Mouse (Mus musculus) small intestine, adult 2 months (tissue): Measurements from ENCODE around the gene Pold4. TPM values are rescaled to one million over a fixed set of nuclear protein-coding genes. Genes with fewer than 3 reads are reported as not detected.
A peak's percentile ranks its signal among the peaks of the same experiment; 100 is the strongest.

Source experiments
- H3K27ac ChIP-seq: fragments of 200-500 bp; 2 replicates; pipeline ENCODE4 v1.5.1; 2012; ENCODE audit warnings: low read depth, low read length, control low read depth, inconsistent platforms; ENCODE audit not compliant: insufficient read depth
- H3K27me3 ChIP-seq: fragments of 200-500 bp; 2 replicates; pipeline ENCODE4 v1.6.1; 2012; ENCODE audit warnings: mild to moderate bottlenecking, moderate library complexity, low read length, inconsistent platforms; ENCODE audit not compliant: control insufficient read depth, insufficient read depth
- H3K36me3 ChIP-seq: fragments of 200-500 bp; 2 replicates; pipeline ENCODE4 v1.6.1; 2012; ENCODE audit warnings: mild to moderate bottlenecking, low read length, control low read depth, inconsistent platforms; ENCODE audit not compliant: control insufficient read depth, insufficient read depth
- H3K4me1 ChIP-seq: fragments of 200-500 bp; 2 replicates; pipeline ENCODE4 v1.6.1; 2012; ENCODE audit warnings: low read length, inconsistent platforms, mixed read lengths; ENCODE audit not compliant: control insufficient read depth, insufficient read depth, insufficient read length
- H3K4me3 ChIP-seq: fragments of 200-500 bp; 2 replicates; pipeline ENCODE4 v1.5.1; 2012; ENCODE audit warnings: low read depth, mild to moderate bottlenecking, control low read depth, inconsistent platforms, low read length, moderate library complexity
- CTCF ChIP-seq: fragments of 200-500 bp; IDR thresholded peaks from 2 replicates; pipeline ENCODE4 v1.5.1; 2012; ENCODE audit warnings: low read depth, mild to moderate bottlenecking, control low read depth, inconsistent platforms, low read length, moderate library complexity, mixed read lengths; ENCODE audit not compliant: insufficient replicate concordance, insufficient read length; ENCODE audit errors: extremely low read depth
- POLR2A ChIP-seq: fragments of 200-500 bp; IDR thresholded peaks from 2 replicates; pipeline ENCODE4 v1.6.1; 2012; ENCODE audit warnings: low read depth, mild to moderate bottlenecking, control low read depth, inconsistent platforms, low read length, moderate library complexity
- WGBS: fragments of 180-500 bp; shearing (Covaris S2); methylation state at CpG from one replicate; pipeline ENCODE4 v1.1.7; 2018; 5-methylcytosine and 5-hydroxymethylcytosine counted together
- polyA plus RNA-seq: library from polyadenylated mRNA; depleted of rRNA; stranded (reverse); fragments of >200 nt; gene quantifications from 2 replicates; pipeline ENCODE4 v1.2.3, GENCODE M21; 2012

Gene Pold4
- polyA plus RNA-seq, 1 experiment: 118 TPM

DNA sequence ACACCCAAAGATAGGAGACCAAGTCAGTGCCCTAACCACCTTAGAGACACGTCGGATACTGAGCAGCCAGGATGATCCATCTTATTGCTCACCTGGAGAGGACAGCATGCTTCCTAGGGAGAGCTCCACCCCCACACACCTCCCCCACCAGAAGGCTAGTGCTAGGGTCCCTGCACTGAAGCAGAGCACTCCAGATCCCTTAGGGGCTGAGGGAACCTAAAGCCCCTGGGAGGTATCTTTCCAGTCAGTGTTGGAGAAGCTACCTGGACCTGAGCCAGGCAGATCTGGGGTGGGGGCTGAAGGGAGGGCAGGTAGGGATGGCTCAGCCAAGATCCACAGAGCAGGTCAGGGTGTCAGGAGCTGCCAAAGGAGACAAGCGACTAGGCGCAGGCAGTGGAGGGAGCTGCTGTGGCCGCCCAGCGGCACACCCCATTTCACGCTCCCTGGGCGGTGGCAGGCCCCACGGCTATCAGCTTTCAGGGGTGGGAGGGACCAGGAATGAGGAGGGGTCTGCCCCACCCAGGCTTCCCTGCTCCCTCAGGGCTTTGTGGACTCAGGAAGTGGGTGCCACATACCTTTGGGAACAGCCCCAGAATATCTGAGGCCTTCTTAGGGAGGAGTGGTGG, 2.1 kb upstream of the Pold4 start:
- H3K4me1 ChIP-seq: peaks cover 12% of the 10 kb centered on the region
- no peak overlapping the region for H3K4me3 ChIP-seq
- TF ChIP-seq POLR2A (no peak), CTCF (no peak)
- no peaks in the 10 kb centered on the region for H3K27me3 ChIP-seq
- H3K27ac ChIP-seq: no peak overlapping the region
- whole genome bisulfite sequencing: 56% methylated on average over 9 of the region's 9 CpGs
- H3K36me3 ChIP-seq: no peaks in the 10 kb centered on the region

DNA sequence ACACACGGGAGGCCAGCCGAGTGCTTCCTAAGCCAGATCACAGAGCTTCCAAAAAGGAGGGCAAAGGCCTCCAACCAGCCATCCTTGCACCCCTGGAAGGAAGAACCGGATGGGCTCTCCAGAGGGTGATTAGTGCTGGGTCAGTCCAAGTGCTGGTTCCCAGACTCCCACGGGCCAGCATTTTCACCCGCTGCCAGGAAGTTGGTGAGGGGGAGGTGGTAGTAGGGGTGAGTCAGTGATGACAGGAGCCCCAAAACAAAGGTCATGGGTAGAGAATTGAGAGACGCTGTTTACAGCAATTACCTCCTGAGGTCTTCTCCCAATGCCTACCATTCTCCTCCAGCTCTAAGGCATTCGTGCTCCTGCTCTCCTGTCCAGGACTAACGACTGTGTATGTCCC, 1.3 kb upstream of the Pold4 start:
- Histone ChIP-seq H3K36me3 (no peaks in the 10 kb centered on the region), H3K27me3 (no peaks in the 10 kb centered on the region), H3K4me3 (no peak overlapping the region), H3K27ac (peak overlapping the region; percentile 25; the same call in 1 of the 2 replicates), H3K4me1 (peaks cover 12% of the 10 kb centered on the region)
- 68% methylated on average over 8 of the region's 8 CpGs for WGBS
- TF ChIP-seq POLR2A (no peak), CTCF (no peak)

DNA sequence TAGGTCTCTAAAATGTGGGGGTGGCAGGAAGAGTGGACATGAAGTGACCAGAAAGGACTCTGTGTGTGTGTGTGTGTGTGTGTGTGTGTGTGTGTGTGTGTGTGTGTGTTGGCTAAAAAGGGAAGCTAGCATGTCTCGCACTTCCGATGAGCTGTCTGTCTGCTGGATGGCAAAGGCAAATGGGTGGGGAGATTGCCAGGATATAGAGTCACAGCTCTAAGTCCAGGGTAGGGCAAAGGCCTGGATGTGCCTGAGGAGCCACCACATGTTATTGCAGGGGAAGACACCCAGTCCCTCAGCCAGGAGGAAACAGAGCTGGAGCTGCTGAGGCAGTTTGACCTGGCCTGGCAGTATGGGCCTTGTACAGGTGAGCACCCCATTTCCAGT, 480 bp downstream of the Pold4 start:
- Histone ChIP-seq H3K27ac (peak overlapping the region; percentile 97), H3K4me1 (peaks cover 12% of the 10 kb centered on the region), H3K4me3 (peak overlapping the region; percentile 76), H3K36me3 (no peaks in the 10 kb centered on the region), H3K27me3 (no peaks in the 10 kb centered on the region)
- WGBS: 0% methylated on average over 2 of the region's 2 CpGs
- TF ChIP-seq POLR2A (no peak), CTCF (no peak)

DNA sequence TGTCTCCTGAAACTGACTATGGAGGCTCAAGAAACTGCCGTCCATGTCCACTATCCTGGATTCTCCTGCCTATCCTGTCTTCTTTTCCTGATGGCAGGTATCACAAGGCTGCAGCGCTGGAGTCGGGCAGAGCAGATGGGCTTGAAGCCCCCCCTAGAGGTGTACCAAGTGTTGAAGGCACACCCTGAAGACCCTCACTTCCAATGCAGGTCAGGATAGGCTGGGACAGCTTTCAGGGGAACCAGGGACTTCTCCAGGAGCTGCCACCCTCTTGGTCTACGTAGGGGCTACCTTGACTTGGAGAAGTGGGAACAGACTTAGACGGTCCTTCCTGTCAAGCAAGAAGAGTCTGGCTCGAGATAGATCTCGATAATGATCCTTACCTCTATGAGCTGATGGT, 952 bp downstream of the Pold4 start:
- no peaks in the 10 kb centered on the region for H3K27me3 ChIP-seq
- peak overlapping the region; percentile 76; the same call in 1 of the 2 replicates for H3K4me3 ChIP-seq
- H3K36me3 ChIP-seq: no peaks in the 10 kb centered on the region
- WGBS: 84% methylated on average over 7 of the region's 7 CpGs
- TF ChIP-seq POLR2A (no peak), CTCF (no peak)
- H3K27ac ChIP-seq: peak overlapping the region; percentile 97
- peaks cover 12% of the 10 kb centered on the region for H3K4me1 ChIP-seq

DNA sequence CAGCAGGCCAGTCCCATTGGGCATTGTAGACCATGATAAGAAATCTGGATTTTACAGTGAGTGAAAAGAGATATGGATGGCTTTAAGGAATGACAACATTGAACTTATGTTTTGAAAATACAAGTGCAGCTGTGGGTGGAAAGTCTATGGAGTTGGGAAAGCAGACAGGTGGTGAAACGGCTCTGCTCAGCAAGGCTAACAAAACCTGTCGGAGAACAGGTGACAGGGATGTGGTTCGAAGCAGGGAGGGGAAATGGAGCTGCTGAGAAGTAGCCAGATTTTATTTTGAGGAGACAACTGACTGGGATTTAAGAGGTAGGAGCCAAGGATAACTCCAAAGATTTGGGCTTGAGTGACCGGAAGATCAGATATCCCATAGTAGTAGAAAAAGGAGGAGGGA, 2.8 kb downstream of the Pold4 start:
- Histone ChIP-seq H3K4me1 (peaks cover 12% of the 10 kb centered on the region), H3K27me3 (no peaks in the 10 kb centered on the region)
- 54% methylated on average over 4 of the region's 4 CpGs for WGBS

DNA sequence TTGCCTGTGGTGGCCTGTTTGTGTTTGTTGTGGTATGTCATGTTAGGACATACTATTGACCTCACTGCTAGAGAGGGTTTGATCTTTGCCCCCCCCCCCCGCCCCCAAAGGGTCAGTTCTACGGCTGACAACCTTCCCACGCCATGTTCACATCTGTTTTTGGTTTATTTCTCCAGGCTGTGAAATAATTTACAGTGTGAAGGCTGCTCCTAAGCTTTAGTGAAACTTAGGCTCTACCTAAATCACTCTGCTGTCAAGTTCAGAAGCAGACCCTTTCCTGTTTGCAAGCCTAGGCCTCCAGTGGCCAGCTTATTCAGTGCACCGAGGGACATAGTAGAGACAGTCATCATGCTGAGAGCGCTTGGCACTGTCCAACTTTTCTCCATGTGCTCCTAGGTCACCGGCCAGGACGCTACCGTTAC, 8.6 kb downstream of the Pold4 start:
- no peak overlapping the region for H3K4me3 ChIP-seq
- no peaks in the 10 kb centered on the region for H3K4me1 ChIP-seq
- no peak overlapping the region for H3K27ac ChIP-seq
- WGBS: 75% methylated on average over 8 of the region's 8 CpGs
- H3K36me3 ChIP-seq: no peaks in the 10 kb centered on the region
- TF ChIP-seq POLR2A (no peak), CTCF (no peak)
- H3K27me3 ChIP-seq: no peaks in the 10 kb centered on the region

More for the DNA sequence above, 2.8 kb downstream of the Pold4 start:
- Histone ChIP-seq H3K36me3 (no peaks in the 10 kb centered on the region), H3K4me3 (no peak overlapping the region), H3K27ac (no peak overlapping the region)
- TF ChIP-seq CTCF (no peak), POLR2A (no peak)

DNA sequence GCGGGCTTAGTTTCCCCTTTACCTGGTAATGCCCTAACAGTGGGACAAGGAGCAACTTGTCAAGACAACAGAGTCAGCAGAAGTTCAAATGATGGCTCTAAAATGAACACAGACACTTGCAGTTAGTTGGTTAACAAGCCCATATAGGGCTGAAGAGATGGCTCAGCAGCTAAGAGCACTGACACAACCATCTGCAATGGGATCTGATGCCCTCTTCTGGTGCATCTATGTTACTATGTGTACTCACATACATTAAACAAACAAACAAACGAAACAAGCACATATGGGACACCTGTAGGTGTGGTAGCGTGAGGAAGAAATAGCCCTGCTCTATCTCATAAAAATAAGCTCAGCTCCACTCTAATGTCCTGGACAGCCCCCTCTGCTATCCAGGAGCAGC, 10.7 kb downstream of the Pold4 start:
- Histone ChIP-seq H3K4me1 (no peaks in the 10 kb centered on the region), H3K27ac (no peak overlapping the region), H3K27me3 (no peaks in the 10 kb centered on the region), H3K4me3 (no peak overlapping the region), H3K36me3 (no peaks in the 10 kb centered on the region)
- 60% methylated on average over 3 of the region's 3 CpGs for WGBS
- TF ChIP-seq CTCF: no peak
- TF ChIP-seq POLR2A: no peak
